Mouse (Mus musculus) thymus, postnatal 14 days (tissue): ENCODE data around the gene Atp2a3.

Experiments used
- DNase-seq: peaks from one replicate; pipeline ENCODE4 v3.0.0; 2021

Atp2a3 gene

GRCm38 (mm10) chr11:73039102-73039799 lies 78.3 kb downstream of the Atp2a3 start:
- peak; percentile 86 for DNase-seq
